Mouse (Mus musculus): ENCODE data around the gene Tescl. TPM values are rescaled to one million over a fixed set of nuclear protein-coding genes. Genes with fewer than 3 reads are reported as not detected.

Gene Tescl
- polyA plus RNA-seq, 1 experiment, result not detected

DNA sequence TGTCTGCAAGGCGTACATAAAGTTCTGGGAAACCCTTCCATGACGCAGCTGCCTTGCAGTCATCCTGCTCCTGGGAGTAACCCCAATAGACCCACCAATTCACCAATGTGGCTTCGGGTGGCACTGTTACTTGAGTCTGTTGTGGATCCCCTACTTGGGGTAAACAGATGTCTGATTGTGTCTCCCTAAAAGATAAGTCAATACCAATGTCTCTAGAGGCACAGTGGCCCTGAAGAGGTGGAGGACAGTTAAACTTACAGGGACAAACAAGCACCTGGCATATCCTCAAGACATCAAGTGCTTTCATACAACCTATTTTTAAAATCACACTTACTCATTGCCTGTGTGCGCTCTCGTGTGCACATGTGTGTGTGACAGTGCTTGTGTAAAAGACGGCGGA, 38.4 kb downstream of the Tescl start:
- Histone ChIP-seq H3K27ac (ENCODE audit: insufficient read depth, low read length) (no peak overlapping the region), H3K4me1 (ENCODE audit: control insufficient read depth, insufficient read depth, low read length) (peaks cover 2% of the 10 kb centered on the region; the same call in 1 of the 2 replicates), H3K4me3 (ENCODE audit: insufficient read depth, low read length) (no peak overlapping the region)
- TF ChIP-seq POLR2A (IDR thresholded peaks at IDR 0.05; ENCODE audit: low read depth, low read length) (no peak), CTCF (IDR thresholded peaks at IDR 0.05; ENCODE audit: borderline replicate concordance, insufficient read depth, low read length) (no peak)

DNA sequence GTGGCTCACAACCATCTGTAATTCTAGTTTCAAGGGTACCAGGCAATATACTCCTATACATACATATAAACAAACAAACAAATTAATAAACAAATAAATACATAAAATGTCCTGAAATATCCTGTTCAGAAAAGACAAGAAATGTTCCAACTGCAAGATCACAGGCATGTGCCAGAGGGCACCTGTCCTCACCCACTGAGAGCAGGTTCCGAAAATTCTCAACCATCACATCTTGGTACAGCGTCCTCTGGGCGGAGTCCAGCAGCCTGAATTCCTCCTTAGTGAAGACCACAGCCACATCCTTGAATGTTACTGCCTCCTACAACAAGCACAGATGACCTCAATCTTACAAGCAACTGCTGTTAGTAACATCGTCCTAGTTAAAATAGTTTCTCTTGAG, 39.0 kb downstream of the Tescl start:
- Histone ChIP-seq H3K4me3 (ENCODE audit: insufficient read depth, low read length) (no peak overlapping the region), H3K4me1 (ENCODE audit: control insufficient read depth, insufficient read depth, low read length) (no peaks in the 10 kb centered on the region; the same call in 1 of the 2 replicates)
- TF ChIP-seq POLR2A (IDR thresholded peaks at IDR 0.05; ENCODE audit: low read depth, low read length), result no peak

DNA sequence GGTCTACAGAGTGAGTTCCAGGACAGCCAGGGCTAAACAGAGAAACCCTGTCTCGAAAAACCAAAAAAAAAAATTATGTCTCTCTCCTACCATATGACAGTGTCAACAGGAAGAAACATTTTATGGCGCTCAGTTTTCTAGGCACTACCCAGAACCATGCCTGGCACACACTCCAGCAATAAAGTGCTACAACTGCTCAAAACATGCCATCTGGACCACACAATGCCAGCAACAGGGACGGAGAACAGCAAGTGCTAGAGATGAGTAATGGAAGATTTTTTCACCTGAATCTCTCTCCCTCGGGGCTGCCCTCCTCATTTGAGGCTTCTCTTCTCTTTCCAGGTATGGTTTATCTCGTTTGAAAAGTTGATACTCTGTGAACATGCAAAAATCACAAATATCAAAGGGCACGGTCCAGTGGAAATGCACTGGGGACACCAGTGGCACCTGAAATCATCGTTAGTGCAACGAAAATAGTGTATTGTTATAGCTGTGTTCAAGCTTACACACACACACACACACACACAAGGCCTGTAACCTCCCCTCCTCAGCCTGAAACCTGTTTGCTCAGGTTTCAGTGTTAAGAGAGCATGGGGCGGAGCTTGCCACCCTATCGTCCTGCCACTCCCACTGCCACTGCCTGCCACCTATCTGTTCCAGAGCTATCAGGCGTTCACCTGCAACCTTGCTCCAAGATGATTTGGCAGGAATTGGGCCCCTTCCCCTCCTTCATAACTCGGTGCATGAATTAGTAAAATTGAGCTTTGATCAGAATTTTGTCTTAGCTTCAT, 40.5 kb downstream of the Tescl start:
- H3K4me1 ChIP-seq (ENCODE audit: control insufficient read depth, insufficient read depth, low read length), result no peaks in the 10 kb centered on the region; the same call in 1 of the 2 replicates
- no peak for TF ChIP-seq POLR2A (IDR thresholded peaks at IDR 0.05; ENCODE audit: low read depth, low read length)
- TF ChIP-seq CTCF (IDR thresholded peaks at IDR 0.05; ENCODE audit: borderline replicate concordance, insufficient read depth, low read length), result no peak

More for the DNA sequence above, 39.0 kb downstream of the Tescl start:
- H3K27ac ChIP-seq (ENCODE audit: insufficient read depth, low read length), result no peak overlapping the region

DNA sequence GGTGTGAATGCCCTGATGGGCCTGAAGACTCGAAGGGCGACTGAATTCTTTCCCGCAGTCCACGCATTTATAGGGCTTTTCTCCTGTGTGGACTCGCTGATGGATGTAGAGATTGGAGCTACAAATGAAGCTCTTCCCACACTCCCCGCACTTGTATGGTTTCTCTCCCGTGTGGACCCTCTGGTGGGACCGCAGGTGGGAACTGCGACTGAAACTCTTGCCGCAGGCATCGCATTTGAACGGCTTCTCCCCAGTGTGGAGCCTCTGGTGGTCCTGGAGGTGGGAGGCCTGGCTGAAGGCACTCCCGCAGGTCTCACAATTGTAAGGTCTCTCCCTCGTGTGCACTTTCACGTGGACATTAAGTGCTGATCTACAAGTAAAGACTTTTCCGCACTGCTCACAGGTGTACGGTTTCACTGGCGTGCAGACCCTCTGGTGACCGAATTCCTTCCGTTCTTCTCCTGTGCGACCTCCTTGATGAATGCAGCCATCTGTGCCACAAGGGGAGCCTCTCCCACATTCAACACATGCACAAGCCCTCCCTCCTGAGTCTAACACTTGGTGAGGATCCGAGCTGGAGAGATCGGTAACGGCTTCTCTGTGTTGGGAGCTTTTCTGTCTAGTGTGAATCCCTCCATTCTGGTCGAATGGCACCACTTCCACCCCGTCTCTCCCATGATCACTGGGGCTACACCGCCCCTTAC, 42.2 kb downstream of the Tescl start:
- no peak overlapping the region for H3K27ac ChIP-seq (ENCODE audit: insufficient read depth, low read length)
- TF ChIP-seq POLR2A (IDR thresholded peaks at IDR 0.05; ENCODE audit: low read depth, low read length), result no peak
- no peak for TF ChIP-seq CTCF (IDR thresholded peaks at IDR 0.05; ENCODE audit: borderline replicate concordance, insufficient read depth, low read length)
- no peaks in the 10 kb centered on the region for H3K4me1 ChIP-seq (ENCODE audit: control insufficient read depth, insufficient read depth, low read length)
- H3K4me3 ChIP-seq (ENCODE audit: insufficient read depth, low read length), result no peak overlapping the region

More for the DNA sequence above, 40.5 kb downstream of the Tescl start:
- Histone ChIP-seq H3K4me3 (ENCODE audit: insufficient read depth, low read length) (no peak overlapping the region), H3K27ac (ENCODE audit: insufficient read depth, low read length) (no peak overlapping the region)

DNA sequence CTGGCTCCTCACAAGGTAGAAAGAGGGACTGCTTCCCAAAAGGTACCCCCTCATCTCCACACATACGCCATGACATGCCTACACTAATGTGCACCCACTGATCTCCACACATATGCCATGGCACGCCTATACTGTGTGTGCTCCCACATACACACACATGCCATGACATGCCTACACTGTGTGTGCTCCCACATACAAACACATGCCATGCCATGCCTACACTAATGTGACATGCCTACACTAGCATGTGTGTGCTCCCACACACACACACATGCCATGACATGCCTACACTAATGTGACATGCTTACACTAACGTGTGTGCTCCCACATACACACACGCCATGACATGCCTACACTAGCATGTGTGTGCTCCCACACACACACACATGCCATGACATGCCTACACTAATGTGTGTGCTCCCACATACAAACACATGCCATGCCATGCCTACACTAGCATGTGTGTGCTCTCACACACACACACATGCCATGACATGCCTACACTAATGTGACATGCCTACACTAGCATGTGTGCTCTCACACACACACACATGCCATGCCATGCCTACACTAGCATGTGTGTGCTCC, 43.5 kb downstream of the Tescl start:
- Histone ChIP-seq H3K27ac (ENCODE audit: insufficient read depth, low read length) (no peak overlapping the region), H3K4me1 (ENCODE audit: control insufficient read depth, insufficient read depth, low read length) (no peaks in the 10 kb centered on the region), H3K4me3 (ENCODE audit: insufficient read depth, low read length) (no peak overlapping the region)
- TF ChIP-seq POLR2A (IDR thresholded peaks at IDR 0.05; ENCODE audit: low read depth, low read length) (no peak), CTCF (IDR thresholded peaks at IDR 0.05; ENCODE audit: borderline replicate concordance, insufficient read depth, low read length) (no peak)

DNA sequence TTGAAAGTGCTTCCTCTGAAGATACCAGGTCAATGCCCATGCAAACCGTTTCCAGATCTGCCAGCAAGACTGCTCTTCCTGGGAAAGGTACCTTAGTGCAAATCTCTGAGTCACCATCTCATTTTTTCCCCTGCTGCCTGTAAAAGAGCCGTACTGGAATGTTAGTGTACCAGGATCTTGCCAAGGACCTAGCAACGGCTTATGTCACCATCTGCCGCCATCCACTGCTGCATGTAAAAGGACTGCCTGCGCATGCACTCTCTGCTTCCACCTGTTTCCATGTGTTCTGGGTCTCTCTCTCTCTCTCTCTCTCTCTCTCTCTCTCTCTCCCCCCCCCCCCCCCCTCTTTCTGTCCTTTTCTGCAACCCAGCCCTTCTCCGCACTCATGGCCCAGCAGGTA, 45.2 kb downstream of the Tescl start:
- Histone ChIP-seq H3K4me3 (ENCODE audit: insufficient read depth, low read length) (no peak overlapping the region), H3K27ac (ENCODE audit: insufficient read depth, low read length) (no peak overlapping the region), H3K4me1 (ENCODE audit: control insufficient read depth, insufficient read depth, low read length) (no peaks in the 10 kb centered on the region)
- no peak for TF ChIP-seq POLR2A (IDR thresholded peaks at IDR 0.05; ENCODE audit: low read depth, low read length)
- no peak for TF ChIP-seq CTCF (IDR thresholded peaks at IDR 0.05; ENCODE audit: borderline replicate concordance, insufficient read depth, low read length)

DNA sequence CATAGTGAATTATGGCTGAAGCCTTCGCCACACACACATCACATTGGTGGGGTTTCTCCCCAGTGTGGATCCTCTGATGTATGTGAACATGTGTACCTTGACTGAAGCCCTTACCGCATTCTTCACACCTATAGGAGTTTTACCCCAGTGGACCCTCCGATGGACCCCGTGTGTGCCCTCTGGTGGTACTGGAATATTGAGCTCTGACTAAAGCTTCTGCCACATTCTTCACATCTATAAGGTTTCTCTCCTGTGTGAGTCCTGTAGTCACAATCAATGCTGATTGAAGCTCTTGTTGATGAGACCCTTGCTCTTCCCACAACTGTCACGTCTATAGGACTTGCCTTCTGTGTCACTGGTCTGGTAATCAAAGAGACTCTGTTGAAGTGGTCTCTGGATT, 46.1 kb downstream of the Tescl start:
- no peaks in the 10 kb centered on the region for H3K4me1 ChIP-seq (ENCODE audit: control insufficient read depth, insufficient read depth, low read length)

DNA sequence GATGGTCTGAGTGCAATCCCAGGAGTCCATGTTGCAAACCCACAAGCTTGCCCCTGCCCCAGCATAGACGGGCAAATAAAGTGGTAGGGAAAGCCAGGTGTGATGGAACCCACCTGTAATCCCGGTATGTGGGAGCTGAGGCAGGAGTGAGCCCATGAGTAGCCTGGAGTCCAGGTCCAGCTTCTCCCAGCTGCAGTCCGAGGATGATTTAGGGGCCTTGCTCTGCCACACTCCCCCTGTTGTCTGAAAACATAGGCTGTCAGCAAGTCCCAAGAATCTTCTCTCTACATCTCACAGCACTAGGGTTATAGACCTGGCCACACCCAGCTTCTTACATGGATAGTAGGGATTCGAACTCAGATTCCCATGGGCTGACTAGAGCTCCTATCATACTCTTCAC, 46.8 kb downstream of the Tescl start:
- TF ChIP-seq CTCF (IDR thresholded peaks at IDR 0.05; ENCODE audit: borderline replicate concordance, insufficient read depth, low read length) (no peak), POLR2A (IDR thresholded peaks at IDR 0.05; ENCODE audit: low read depth, low read length) (no peak)
- no peaks in the 10 kb centered on the region for H3K4me1 ChIP-seq (ENCODE audit: control insufficient read depth, insufficient read depth, low read length)
- no peak overlapping the region for H3K27ac ChIP-seq (ENCODE audit: insufficient read depth, low read length)
- no peak overlapping the region for H3K4me3 ChIP-seq (ENCODE audit: insufficient read depth, low read length)

More for the DNA sequence above, 46.1 kb downstream of the Tescl start:
- H3K27ac ChIP-seq (ENCODE audit: insufficient read depth, low read length), result no peak overlapping the region
- no peak overlapping the region for H3K4me3 ChIP-seq (ENCODE audit: insufficient read depth, low read length)
- TF ChIP-seq POLR2A (IDR thresholded peaks at IDR 0.05; ENCODE audit: low read depth, low read length), result no peak
- TF ChIP-seq CTCF (IDR thresholded peaks at IDR 0.05; ENCODE audit: borderline replicate concordance, insufficient read depth, low read length), result no peak

DNA sequence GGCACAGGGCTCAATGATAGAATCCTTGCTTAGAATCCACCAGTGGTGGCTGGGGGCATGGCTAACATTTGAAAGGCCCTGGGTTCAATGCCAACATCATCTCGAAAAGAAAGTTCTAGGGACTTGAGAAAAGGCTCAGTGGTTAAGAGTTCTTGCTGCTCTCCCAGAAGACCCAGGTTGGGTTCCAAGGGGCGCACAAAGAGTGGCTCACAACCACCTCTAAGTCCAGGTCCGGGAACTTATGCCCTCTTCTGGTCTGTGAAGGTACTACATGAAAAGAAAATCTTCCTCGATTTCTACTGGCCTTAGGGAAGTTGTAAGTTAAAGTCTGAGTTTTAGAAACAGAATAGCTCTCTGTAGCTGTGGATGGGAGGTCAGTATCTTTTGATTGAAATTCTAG, 47.6 kb downstream of the Tescl start:
- no peak for TF ChIP-seq POLR2A (IDR thresholded peaks at IDR 0.05; ENCODE audit: low read depth, low read length)
- no peak for TF ChIP-seq CTCF (IDR thresholded peaks at IDR 0.05; ENCODE audit: borderline replicate concordance, insufficient read depth, low read length)
- no peak overlapping the region for H3K4me3 ChIP-seq (ENCODE audit: insufficient read depth, low read length)
- no peak overlapping the region for H3K27ac ChIP-seq (ENCODE audit: insufficient read depth, low read length)
- no peaks in the 10 kb centered on the region for H3K4me1 ChIP-seq (ENCODE audit: control insufficient read depth, insufficient read depth, low read length)

Other genes starting within 250 kb of the Tescl start
- gene Zfp112, start 221.6 kb downstream of the Tescl start, polyA plus RNA-seq (2011; ENCODE audit: insufficient read length, low read depth, missing spikeins), result 2.8 and 3.3 TPM in 2 replicates
- 5.8 and 6.0 TPM in 2 replicates for gene Zfp235, start 199.8 kb downstream of the Tescl start, polyA plus RNA-seq (2011; ENCODE audit: insufficient read length, low read depth, missing spikeins)
- gene Zfp114, start 158.9 kb downstream of the Tescl start, polyA plus RNA-seq (2011; ENCODE audit: insufficient read length, low read depth, missing spikeins), result 1.0 and 2.5 TPM in 2 replicates
- gene Zfp111, start 122.5 kb downstream of the Tescl start, polyA plus RNA-seq (2011; ENCODE audit: insufficient read length, low read depth, missing spikeins), result 12.4 and 14.0 TPM in 2 replicates
- gene Zfp109, start 96.4 kb downstream of the Tescl start, polyA plus RNA-seq (2011; ENCODE audit: insufficient read length, low read depth, missing spikeins), result 3.6 and 3.7 TPM in 2 replicates
- gene Zfp108, start 79.1 kb downstream of the Tescl start, polyA plus RNA-seq (2011; ENCODE audit: insufficient read length, low read depth, missing spikeins), result 2.8 and 3.0 TPM in 2 replicates
- 6.5 and 13.4 TPM in 2 replicates for gene Zfp93, start 63.5 kb downstream of the Tescl start, polyA plus RNA-seq (2011; ENCODE audit: insufficient read length, low read depth, missing spikeins)
- 11.7 and 14.8 TPM in 2 replicates for gene Zfp61, start 32.7 kb downstream of the Tescl start, polyA plus RNA-seq (2011; ENCODE audit: insufficient read length, low read depth, missing spikeins)
- gene Zfp94, start 17.3 kb downstream of the Tescl start, polyA plus RNA-seq (2011; ENCODE audit: insufficient read length, low read depth, missing spikeins), result 3.8 and 4.4 TPM in 2 replicates
- not detected in 2 replicates for gene Lypd5, start 15.3 kb upstream of the Tescl start, polyA plus RNA-seq (2011; ENCODE audit: insufficient read length, low read depth, missing spikeins)
- 1.9 and 3.4 TPM in 2 replicates for gene Kcnn4, start 36.3 kb upstream of the Tescl start, polyA plus RNA-seq (2011; ENCODE audit: insufficient read length, low read depth, missing spikeins)
- gene Smg9, start 65.7 kb upstream of the Tescl start, polyA plus RNA-seq (2011; ENCODE audit: insufficient read length, low read depth, missing spikeins), result 14.8 and 18.1 TPM in 2 replicates
- not detected in 2 replicates for gene Irgc1, start 118.4 kb upstream of the Tescl start, polyA plus RNA-seq (2011; ENCODE audit: insufficient read length, low read depth, missing spikeins)
- 35.2 and 70.2 TPM in 2 replicates for gene Plaur, start 128.5 kb upstream of the Tescl start, polyA plus RNA-seq (2011; ENCODE audit: insufficient read length, low read depth, missing spikeins)
- 1.2 and 3.3 TPM in 2 replicates for gene Cadm4, start 148.1 kb upstream of the Tescl start, polyA plus RNA-seq (2011; ENCODE audit: insufficient read length, low read depth, missing spikeins)
- 5.6 and 8.9 TPM in 2 replicates for gene Zfp428, start 173.1 kb upstream of the Tescl start, polyA plus RNA-seq (2011; ENCODE audit: insufficient read length, low read depth, missing spikeins)
- gene AC161166.1, start 178.5 kb upstream of the Tescl start, polyA plus RNA-seq (2011; ENCODE audit: insufficient read length, low read depth, missing spikeins), result not detected in 2 replicates
- 17.6 and 21.7 TPM in 2 replicates for gene Irgq, start 196.8 kb upstream of the Tescl start, polyA plus RNA-seq (2011; ENCODE audit: insufficient read length, low read depth, missing spikeins)
- gene Pinlyp, start 212.2 kb upstream of the Tescl start, polyA plus RNA-seq (2011; ENCODE audit: insufficient read length, low read depth, missing spikeins), result not detected in 2 replicates
- 33.3 and 41.3 TPM in 2 replicates for gene Xrcc1, start 212.4 kb upstream of the Tescl start, polyA plus RNA-seq (2011; ENCODE audit: insufficient read length, low read depth, missing spikeins)

All from embryonic fibroblast, embryonic 13.5 days (primary cell).